Mouse (Mus musculus): ENCODE measurements at regions not wholly inside any gene's neighbourhood (a gene's known extent, or its start where the extent isn't known, plus 50 kb on each side); places are given as distances from the start of the nearest gene placed in this dataset.

DNA sequence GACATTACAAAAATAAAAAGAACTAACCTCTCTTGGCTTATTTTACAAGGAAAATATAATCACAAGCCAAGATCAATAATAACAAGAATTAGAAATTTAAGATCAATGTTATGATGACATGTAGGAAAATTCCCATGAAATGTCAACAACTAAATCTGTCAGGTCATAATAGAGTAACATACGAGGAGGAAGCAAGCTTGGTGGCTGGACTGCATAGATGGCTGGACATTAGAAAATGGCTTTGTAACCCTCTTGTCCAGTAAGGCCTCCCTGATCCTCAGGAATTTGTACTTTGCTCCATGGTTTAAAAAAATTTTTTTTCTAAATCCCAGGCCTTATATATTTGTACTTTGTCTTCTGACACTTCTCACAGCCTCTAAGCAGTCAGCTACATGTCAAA is 132.7 kb upstream of the Aoah start:
- no peak for DNase-seq

DNA sequence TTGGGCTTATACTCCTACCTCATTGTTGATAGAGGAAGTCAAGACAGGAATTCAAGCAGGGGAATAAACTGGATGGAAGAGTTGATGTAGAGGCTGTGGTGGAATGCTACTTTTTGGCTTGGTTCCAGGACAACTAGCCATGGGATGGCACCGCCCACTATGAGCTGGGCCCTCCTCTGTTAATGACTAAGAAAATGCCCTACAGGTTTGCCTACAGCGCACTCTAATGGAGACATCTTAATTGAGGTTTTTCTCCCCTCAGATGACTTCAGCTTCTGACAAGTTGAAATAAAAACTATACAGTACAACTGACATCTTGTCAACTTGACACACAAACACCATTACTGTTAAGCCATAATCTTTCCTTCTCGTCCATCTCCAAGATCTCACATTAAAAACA is 115.2 kb upstream of the Aoah start:
- DNase-seq, result peak; percentile 12

DNA sequence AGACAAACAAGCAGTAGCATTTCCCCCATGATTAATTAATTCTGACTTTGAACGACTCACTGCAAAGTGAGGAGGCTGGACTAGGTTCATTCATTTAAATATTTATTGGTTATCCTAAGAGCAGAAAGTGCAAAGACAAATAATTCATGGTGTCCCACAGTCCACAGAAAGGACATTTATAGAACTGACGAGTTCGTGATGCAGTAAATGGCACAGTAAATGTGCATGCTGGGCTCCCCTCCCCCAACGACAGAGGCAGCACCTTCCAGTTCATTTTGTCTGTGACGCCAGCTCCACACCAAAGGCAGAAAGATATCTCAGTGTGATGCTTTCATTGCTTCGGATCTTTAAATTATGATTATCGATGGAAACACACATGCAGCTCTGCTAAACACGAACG is 107.0 kb upstream of the Aoah start:
- no peak for DNase-seq

DNA sequence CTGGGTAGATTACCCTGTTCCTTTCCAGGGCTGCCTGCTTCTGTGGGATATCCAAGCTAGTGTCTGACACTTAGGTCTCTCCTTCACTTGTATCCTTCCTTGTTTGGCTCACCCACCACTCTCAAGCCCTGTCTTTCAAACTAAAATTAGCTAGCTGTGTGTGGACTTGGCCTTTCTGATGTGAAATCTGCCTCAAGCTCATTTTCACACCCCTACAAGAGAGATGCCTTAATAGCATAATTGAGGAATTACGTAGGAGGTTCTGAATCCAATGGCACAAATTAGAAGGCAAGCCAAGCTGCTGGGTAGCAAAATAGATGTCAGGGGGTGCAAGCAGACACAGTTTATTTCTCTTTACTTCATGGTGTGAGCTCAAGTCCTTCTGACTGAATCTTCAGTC is 106.5 kb upstream of the Aoah start:
- no peak for DNase-seq

DNA sequence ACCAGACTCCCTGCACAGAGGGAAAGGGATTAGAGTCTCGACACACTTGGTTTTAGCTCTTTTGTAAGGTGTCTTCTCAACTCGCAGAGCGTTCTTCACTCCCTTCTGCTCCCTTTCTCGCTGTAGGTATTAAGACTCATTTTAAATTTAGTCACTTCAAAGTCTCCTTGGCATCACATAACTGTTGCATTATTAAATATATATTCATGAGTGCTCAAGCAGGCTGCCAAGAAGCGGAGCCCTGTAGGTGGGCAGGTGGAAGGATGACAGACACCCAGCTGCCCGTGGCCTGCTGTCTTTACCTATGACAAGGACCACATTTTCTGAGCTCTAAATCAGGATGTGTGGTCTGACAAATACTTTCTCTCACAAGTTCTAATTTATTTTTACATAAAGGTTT is 82.4 kb upstream of the Aoah start:
- DNase-seq, result no peak

DNA sequence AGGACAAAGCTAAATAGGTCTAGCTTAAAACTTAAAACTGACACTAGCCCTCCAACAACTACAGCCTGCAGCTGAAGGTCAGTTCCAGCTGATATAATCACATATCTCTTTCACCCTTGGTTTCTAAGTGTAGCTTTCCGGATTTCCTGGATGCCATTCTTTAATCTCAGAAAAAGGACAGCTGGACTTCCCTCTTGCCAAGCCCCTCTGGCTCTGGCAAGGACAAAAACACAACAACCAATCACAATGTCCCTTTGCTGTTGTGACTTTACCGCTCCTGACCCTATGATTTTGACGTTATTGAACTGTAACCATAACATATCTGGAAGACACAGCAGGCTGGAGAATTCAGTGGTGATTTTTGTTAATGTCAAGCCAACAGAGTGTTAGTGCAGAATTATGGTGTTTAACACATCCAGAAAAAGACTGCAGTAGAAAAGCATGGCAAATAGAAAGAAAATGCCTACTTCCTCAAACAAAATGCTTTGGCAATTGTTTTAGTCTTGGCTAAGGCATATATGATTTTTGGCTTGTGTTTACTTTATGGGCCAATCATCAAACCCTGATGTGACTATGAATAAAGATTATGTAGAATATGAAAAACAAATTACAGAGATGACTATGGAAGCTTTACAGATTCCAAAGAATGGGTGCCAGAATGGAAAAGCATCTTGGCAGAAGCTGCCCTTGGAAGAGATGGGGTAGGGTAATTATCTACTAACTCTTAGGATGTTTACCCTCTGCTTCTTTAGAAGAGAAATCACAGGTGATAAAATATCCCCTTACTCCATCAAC is 70.4 kb upstream of the Aoah start:
- no peak for DNase-seq

DNA sequence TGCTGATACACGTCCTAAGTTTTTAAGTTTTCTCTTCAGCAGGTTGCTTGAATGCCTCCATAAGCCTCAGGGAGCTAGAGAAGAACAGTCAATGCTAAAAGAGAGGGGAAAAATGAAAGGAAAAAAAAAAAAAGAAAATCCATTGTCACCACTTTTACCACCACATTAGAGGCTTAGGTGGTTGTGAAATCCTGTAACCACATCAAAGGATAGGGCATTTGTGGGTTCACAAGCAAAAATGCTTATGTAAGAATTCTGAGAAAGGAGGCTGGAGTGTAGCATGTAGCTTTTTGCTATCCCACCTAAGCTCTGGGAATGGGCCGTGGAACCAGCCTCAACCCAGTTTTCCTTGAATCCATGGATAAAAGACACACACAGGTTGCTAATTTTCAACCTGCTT is 69.5 kb upstream of the Aoah start:
- no peak for DNase-seq

DNA sequence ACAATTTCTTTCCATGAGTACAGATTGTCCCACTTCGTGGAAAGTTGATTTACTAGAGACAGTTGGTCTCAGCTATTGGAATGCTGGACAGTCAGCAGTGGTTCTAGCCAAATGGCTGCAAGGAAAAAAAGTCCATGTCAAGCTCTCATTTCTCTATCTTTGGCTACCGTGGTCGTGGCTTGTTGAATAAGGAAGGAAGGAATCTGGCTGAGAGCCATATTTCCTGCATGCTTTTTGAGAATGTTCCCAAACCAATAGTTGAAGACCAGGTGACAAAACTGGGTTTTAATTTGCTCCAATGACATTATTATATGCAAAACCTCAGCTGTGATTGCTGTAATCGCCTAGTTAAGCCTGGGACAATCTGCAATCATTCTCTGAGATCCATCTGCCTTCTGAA is 68.4 kb upstream of the Aoah start:
- DNase-seq, result no peak

DNA sequence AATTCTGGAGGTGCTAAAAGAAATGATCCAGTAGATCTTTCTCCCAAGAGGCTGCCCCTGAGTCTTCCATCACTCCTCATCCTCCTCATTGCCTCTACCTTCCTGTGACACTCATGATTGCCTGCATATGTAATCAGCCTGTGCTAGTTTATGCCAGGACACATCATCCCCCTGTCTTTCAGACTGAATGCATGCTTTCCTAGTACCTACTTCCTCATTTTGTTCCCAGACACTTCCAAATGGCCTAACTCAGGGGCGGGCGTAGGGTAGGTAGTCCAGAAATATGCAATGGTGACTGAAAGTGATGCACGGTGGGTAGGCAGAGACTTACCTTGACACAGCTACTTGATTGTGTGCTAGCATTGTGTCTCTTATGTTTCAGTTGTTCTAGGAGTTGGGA is 65.8 kb upstream of the Aoah start:
- DNase-seq, result no peak

DNA sequence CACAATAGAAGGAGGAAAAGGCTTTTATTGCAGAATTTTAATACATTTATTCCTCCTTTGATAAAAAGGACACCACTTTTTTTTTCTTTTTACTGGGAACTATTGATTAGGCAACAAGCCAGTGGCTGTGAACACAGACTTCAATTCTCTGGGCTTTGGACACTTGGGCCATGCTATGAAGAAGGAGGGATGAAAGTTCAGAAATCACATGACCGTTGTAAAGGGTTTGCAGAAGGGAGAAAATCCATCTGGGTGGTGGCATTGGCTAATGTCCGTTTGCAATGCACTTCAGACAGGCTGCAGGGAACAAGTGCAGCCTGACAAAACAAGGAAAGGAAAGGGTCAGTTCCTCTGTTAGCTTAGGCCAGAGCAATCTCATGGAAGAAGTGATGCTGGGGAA is 60.9 kb upstream of the Aoah start:
- DNase-seq, result no peak

DNA sequence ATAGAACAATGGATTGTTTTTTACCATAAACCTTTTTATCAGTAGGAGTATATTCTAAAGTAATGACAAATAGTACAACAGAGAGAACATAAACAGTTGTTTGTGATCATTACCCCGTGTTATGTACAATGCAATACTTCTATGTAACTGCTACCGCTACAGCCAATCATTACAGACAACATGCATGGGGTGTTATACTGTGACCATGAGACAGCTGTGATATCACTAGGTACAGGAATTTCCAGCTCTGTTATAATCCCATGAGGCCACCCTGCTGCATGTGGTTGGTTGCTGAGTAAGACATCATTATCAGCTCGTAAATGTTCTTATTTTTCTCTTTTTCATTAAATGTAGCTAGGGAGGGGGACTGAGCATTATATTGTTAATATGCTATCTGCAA is 59.6 kb upstream of the Aoah start:
- DNase-seq, result no peak

DNA sequence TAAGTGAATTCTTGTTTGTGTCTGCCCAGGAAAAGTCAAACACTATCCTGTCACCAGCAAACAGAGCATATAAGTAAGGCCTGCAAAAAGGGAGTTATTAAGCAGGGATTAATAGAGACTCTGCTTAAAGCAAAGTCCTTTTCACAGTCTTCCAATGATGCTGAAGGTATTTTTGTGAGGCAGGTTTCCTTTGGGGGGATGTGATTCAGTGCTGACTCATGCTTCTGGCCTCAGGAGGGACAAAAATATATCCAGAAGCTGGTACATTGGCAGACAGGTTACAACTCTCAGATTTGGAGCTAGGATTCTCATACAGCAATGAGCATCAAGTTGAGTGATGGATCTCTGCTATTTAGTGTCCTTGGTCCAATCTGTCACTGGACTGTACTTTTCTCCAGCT is 57.3 kb upstream of the Aoah start:
- no peak for DNase-seq

Data from kidney, postnatal 14 days (tissue).